Mouse (Mus musculus) stomach, embryonic 16.5 days (tissue): Measurements from ENCODE around the gene Pou2f2. TPM values are rescaled to one million over a fixed set of nuclear protein-coding genes. Genes with fewer than 3 reads are reported as not detected.

Experiments
- ATAC-seq: fragments of 200-750 bp; cut with Nextera tagmentation; 2 replicates; pipeline ENCODE4 v1.8.0; 2017; ENCODE audit warnings: moderate number of reproducible peaks, moderate TSS enrichment; ENCODE audit not compliant: insufficient read depth, low FRiP score
- H3K27ac ChIP-seq: fragments of 300-500 bp; sonication (generic); 2 replicates; pipeline ENCODE4 v1.5.1; 2014; ENCODE audit warnings: low read length
- H3K27me3 ChIP-seq: fragments of 300-500 bp; sonication (generic); 2 replicates; pipeline ENCODE4 v1.6.1; 2014; ENCODE audit warnings: low read length, control low read depth, mixed read lengths; ENCODE audit not compliant: control insufficient read depth, insufficient read depth
- H3K36me3 ChIP-seq: fragments of 300-500 bp; sonication (generic); 2 replicates; pipeline ENCODE4 v1.6.1; 2014; ENCODE audit warnings: low read length; ENCODE audit not compliant: control insufficient read depth, insufficient read depth
- H3K4me1 ChIP-seq: fragments of 300-500 bp; sonication (generic); 2 replicates; pipeline ENCODE4 v1.6.1; 2014; ENCODE audit warnings: low read length, control low read depth, mixed read lengths; ENCODE audit not compliant: control insufficient read depth, insufficient read depth
- H3K4me2 ChIP-seq: fragments of 300-500 bp; sonication (generic); 2 replicates; pipeline ENCODE4 v1.6.1; 2014; ENCODE audit warnings: low read depth, low read length, mixed read lengths
- H3K4me3 ChIP-seq: fragments of 300-500 bp; sonication (generic); replicated peaks from 2 replicates; pipeline ENCODE4 v1.5.1; 2014; ENCODE audit warnings: mild to moderate bottlenecking, low read length
- H3K9ac ChIP-seq: fragments of 300-500 bp; sonication (generic); 2 replicates; pipeline ENCODE4 v1.6.1; 2014; ENCODE audit warnings: low read length
- H3K9me3 ChIP-seq: fragments of 300-500 bp; sonication (generic); replicated peaks from 2 replicates; pipeline ENCODE4 v1.6.1; 2016; ENCODE audit warnings: low read length, control low read depth; ENCODE audit not compliant: control insufficient read depth
- whole genome bisulfite sequencing: fragments of 180-500 bp; shearing (Covaris S2); extraction: QIAGEN DNeasy Blood & Tissue Kit; methylation state at CpG from one replicate; pipeline ENCODE4 v1.1.7; 2014; 5-methylcytosine and 5-hydroxymethylcytosine counted together
- polyA plus RNA-seq: library from polyadenylated mRNA; unstranded; fragments of >200 nt; fragmentation: Nextera tagmentation; extraction: Ambion mirVana; gene quantifications from 2 replicates; pipeline ENCODE4 v1.2.1, GENCODE M21; 2015

The Pou2f2 gene
- polyA plus RNA-seq, 1 experiment from 2014 or later, result 1.4 TPM

DNA sequence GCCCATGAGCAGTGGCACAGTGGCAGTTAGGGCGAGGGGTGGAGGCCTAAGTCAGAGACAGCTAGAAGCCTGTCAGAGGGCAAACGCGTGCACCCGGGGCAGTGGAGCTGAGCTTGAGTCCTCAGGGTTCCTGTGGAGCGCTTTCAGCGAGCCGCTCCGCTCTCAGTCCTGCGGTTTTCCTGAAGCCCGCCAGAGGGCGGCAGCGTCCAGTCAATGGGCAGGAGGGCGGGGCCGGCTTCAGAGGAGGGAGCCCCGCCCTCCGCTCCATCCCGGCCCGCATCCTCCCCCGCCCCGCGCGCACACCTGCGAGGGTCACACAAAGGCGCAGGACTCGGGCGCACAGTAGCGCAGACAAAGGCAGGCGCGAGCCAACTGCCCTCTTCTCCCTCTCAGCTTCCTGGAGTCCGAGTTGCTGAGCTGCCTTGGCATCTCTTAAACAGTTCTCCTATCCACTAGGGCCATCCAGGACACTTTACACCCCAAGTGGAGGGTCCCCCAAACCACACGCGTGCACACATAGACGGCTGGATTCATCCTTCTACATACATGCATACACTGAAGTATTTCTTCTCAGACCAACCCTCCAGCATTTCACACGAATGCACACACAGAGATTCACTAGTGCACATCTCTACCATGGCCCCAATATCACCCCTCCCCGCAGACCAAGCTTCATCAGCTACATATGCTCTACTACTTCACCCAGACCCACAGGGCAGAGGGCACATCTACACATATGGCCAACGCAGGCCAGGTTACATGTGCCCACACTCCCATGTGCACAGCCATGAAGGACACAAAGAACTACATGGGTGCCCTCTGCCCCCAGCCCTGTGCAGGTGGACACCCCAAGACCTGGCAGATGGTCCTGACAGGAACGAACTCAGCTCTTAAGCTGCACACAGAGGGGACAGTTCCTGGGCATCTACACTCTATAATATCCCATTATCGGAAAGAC, 46.2 kb downstream of the Pou2f2 start:
- Histone ChIP-seq H3K27me3 (peaks cover 40% of the 10 kb centered on the region), H3K9ac (no peak overlapping the region), H3K36me3 (no peaks in the 10 kb centered on the region), H3K4me2 (peak overlapping the region; percentile 35), H3K9me3 (no peaks in the 10 kb centered on the region), H3K4me1 (no peaks in the 10 kb centered on the region), H3K4me3 (no peak overlapping the region), H3K27ac (no peak overlapping the region)
- 8% methylated on average over 38 of the region's 38 CpGs for WGBS
- peak; percentile 70; the same call in 1 of the 2 replicates for ATAC-seq

DNA sequence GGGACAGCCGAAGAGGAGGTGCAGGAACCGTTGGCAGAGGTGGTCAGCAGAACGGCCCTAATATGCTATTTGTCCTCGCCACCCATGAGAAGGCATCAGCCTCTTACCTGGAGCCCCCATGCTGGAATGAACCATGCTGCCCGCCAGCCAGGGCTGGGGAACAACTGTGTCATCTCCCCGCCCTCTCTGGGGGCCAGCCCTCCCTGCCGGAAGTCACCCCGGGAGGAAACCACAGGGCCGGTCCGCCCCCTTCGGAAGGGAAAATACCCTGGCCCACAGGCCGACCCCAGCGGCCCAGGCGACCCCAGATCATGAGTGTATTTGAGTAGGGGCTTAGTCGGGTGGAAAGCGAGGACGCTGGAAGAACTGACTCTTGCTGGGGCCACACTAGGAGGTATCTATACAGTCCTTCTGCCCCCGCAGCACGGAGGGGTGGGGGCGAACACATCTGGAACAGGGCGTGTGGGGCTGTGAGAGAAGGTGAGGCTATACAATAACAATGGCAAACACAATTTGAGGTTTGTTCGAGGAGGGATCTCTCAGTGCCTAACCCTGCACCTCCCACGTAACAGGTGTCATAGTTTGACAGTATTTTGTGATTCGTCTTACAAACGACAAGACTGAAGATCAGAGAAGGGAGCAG, 47.1 kb downstream of the Pou2f2 start:
- H3K27me3 ChIP-seq, result peaks cover 40% of the 10 kb centered on the region
- no peak overlapping the region for H3K9ac ChIP-seq
- H3K4me2 ChIP-seq, result no peak overlapping the region; the same call in 1 of the 2 replicates
- WGBS, result 7% methylated on average over 25 of the region's 25 CpGs
- H3K4me1 ChIP-seq, result no peaks in the 10 kb centered on the region
- H3K27ac ChIP-seq, result no peak overlapping the region
- no peak for ATAC-seq
- H3K9me3 ChIP-seq, result no peaks in the 10 kb centered on the region
- peak overlapping the region; percentile 8; the same call in 1 of the 2 replicates for H3K4me3 ChIP-seq
- H3K36me3 ChIP-seq, result no peaks in the 10 kb centered on the region

DNA sequence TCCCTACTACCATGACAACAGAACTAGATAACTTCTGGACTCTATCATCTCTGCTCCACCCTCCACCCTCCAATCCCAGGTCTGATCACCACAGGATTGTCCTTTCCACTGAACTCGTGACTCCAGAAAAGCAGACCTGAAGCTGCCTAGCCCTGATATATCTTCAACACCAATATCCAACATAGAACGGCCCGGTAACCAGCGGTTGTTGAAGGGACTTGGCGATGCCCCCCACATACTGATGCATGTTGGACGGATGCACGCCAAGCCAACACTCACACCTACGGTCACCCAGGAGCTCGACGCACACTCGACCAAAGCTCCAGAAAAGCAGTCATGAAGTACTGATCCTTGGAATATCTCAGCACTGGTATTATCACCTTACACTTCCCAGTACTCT, 48.3 kb downstream of the Pou2f2 start:
- H3K36me3 ChIP-seq, result no peaks in the 10 kb centered on the region
- no peaks in the 10 kb centered on the region for H3K4me1 ChIP-seq
- H3K27ac ChIP-seq, result no peak overlapping the region
- no peak overlapping the region for H3K4me2 ChIP-seq
- ATAC-seq, result no peak
- peaks cover 40% of the 10 kb centered on the region for H3K27me3 ChIP-seq
- H3K9ac ChIP-seq, result no peak overlapping the region
- 88% methylated on average over 11 of the region's 11 CpGs for WGBS
- H3K4me3 ChIP-seq, result no peak overlapping the region
- H3K9me3 ChIP-seq, result no peaks in the 10 kb centered on the region

DNA sequence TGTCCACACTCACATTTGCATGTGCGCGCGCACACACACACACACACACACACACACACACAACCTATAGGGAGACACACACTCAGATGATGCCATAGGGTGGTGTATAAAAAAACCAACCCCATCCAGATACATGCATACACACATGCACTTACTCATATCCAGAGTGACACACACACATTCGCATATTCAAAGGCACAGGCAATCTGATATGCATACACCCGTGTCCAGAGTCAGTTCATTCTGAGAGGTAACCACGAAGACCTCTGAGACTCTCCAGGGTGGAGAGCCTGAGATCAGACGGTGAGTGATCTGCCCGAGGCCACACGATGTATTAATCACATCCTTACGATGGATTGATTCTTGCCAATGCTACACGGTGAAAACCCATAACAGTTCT, 49.0 kb downstream of the Pou2f2 start:
- Histone ChIP-seq H3K9ac (no peak overlapping the region), H3K4me1 (no peaks in the 10 kb centered on the region), H3K27ac (no peak overlapping the region), H3K36me3 (no peaks in the 10 kb centered on the region), H3K4me3 (no peak overlapping the region), H3K4me2 (no peak overlapping the region), H3K9me3 (no peaks in the 10 kb centered on the region), H3K27me3 (peaks cover 37% of the 10 kb centered on the region)
- 75% methylated on average over 11 of the region's 11 CpGs for WGBS
- ATAC-seq, result no peak

DNA sequence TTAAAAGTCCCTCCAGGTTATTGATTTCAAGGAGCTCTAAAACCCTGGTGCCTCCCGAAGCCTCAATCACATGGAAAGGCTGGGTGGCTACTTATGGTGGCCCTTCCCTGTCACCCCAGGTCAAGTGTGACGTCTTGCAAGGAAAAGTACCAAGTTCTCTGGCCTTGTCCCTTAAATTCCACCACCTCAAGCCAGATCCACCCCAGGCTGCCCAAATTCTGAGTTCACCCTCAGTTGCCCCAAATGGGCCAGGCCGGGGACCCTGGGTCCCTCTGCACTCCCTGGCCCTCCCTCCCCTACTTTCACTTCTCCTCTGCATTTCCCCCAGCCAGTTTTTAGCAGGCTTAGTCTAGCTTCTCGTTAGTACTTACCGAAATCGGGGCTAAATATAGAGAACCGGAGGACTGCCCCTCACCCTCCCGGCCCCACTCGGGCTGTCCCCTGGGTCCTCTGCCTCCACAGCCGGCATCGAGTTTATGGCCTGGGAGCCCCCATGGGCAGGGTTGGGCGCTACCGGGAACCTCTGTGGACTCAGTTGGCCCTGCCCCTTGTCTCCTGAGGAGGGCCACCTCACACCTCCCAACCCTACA, 50.0 kb downstream of the Pou2f2 start:
- H3K9ac ChIP-seq, result no peak overlapping the region
- ATAC-seq, result no peak
- H3K4me2 ChIP-seq, result no peak overlapping the region
- no peaks in the 10 kb centered on the region for H3K9me3 ChIP-seq
- 38% methylated on average over 13 of the region's 13 CpGs for WGBS
- no peaks in the 10 kb centered on the region for H3K36me3 ChIP-seq
- H3K27me3 ChIP-seq, result peaks cover 26% of the 10 kb centered on the region
- no peak overlapping the region for H3K4me3 ChIP-seq
- H3K27ac ChIP-seq, result no peak overlapping the region
- no peaks in the 10 kb centered on the region for H3K4me1 ChIP-seq

DNA sequence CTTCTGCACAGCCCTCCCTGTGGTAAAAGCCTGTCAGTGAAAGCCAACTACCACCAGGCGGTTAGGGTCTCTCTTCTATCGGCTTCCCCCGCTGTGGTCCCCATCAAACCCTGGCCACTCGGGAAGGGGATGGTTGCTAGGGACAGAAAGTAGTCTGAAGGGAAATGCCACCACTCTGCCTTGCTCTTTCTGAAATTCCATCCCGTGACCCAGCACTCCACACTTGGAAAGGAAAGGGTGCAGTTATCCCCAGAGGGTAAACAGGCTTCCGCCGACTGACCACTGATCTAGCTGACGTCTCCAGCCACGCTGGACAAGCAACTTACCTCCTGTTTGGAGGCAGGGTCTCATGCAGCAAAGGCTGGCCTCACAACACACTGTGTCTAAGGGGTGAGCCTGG, 51.6 kb downstream of the Pou2f2 start:
- WGBS, result 62% methylated on average over 9 of the region's 9 CpGs
- Histone ChIP-seq H3K9me3 (no peaks in the 10 kb centered on the region), H3K4me2 (no peak overlapping the region), H3K36me3 (no peaks in the 10 kb centered on the region), H3K27me3 (peaks cover 14% of the 10 kb centered on the region; the same call in 1 of the 2 replicates), H3K4me1 (no peaks in the 10 kb centered on the region), H3K4me3 (no peak overlapping the region), H3K27ac (no peak overlapping the region), H3K9ac (no peak overlapping the region)
- no peak for ATAC-seq

DNA sequence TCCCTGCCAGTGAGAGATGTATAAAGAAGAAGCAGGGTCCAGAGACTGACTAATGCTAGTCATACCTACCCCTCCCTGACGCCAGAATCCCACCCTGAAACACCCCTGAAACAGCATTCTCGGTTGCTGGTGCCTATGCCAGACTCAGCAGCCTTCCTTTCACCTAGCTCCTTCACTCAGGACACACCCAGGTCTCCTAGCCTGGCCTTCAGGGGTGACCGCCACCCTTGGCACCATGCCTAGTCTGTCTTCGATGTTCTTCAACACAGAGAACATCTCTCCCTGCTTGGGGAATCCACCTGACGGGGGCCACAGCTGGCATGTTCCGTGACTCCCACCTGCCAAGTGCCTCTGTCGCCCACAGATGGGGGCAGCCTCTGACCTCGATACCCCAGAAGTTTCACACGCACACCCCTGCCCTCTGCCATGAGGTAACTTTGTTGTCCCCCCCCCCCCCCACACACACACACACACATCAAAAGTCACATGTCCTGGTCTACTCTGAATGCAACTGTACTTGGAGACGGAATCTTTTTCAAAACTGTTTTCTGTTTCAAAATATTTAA, 53.7 kb downstream of the Pou2f2 start:
- H3K27me3 ChIP-seq, result no peaks in the 10 kb centered on the region
- no peak overlapping the region for H3K27ac ChIP-seq
- H3K9me3 ChIP-seq, result no peaks in the 10 kb centered on the region
- no peaks in the 10 kb centered on the region for H3K36me3 ChIP-seq
- H3K4me1 ChIP-seq, result no peaks in the 10 kb centered on the region
- no peak overlapping the region for H3K9ac ChIP-seq
- WGBS, result 67% methylated on average over 10 of the region's 10 CpGs
- no peak overlapping the region for H3K4me3 ChIP-seq
- no peak for ATAC-seq
- no peak overlapping the region for H3K4me2 ChIP-seq

DNA sequence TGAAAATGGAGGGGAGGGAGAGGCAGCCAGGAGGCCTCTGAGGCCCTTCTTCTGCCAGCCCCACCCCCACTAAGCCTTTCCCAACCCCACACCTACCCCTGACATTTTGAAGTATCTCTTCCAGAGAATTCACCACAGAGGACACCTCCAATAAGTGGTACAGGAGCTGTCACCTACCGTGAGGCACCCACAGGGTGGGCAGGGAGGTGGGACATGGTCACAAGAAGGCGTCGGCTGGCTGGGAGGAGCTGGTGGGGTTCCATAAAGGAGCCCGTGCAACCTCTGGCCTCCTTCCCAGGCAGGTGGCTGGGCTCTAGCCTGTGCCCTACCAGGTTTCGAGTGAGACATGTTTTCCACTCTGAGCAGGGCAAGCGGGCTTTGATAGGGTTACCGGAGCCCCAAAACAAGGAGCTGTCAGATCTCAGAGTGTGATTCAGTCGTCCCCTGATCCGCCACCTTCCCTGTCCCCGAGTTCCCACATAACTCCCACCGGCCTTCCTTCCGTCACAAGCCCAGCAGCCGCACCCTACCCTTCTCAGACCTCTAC, 58.2 kb downstream of the Pou2f2 start:
- 61% methylated on average over 13 of the region's 13 CpGs for WGBS
- no peaks in the 10 kb centered on the region for H3K27me3 ChIP-seq
- no peak for ATAC-seq
- no peak overlapping the region for H3K9ac ChIP-seq
- H3K4me2 ChIP-seq, result no peak overlapping the region
- H3K4me1 ChIP-seq, result no peaks in the 10 kb centered on the region
- no peak overlapping the region for H3K27ac ChIP-seq
- H3K36me3 ChIP-seq, result no peaks in the 10 kb centered on the region
- no peak overlapping the region for H3K4me3 ChIP-seq
- no peaks in the 10 kb centered on the region for H3K9me3 ChIP-seq
